Mouse (Mus musculus) right cerebral cortex, postnatal 25 days (tissue): ENCODE data around the gene Irs1.

Experiments
- DNase-seq: peaks from one replicate; pipeline ENCODE4 v3.0.0; 2022

The Irs1 gene

GRCm38 (mm10) chr1:82291151-82291797 lies at the start of gene Irs1:
Gene Irs1 (minus strand): TSS chr1:82291416.
- DNase-seq = peak; percentile 88

GRCm38 (mm10) chr1:82334506-82334905 lies 43.3 kb upstream of the Irs1 start:
- DNase-seq = no peak

- DNase-seq = no peak
Measured at GRCm38 (mm10) chr1:82329954-82330247, 38.7 kb upstream of the Irs1 start.

GRCm38 (mm10) chr1:82329237-82329953 lies 38.2 kb upstream of the Irs1 start:
- DNase-seq = no peak

- no peak for DNase-seq
Measured at GRCm38 (mm10) chr1:82328033-82328775, 37.0 kb upstream of the Irs1 start.

GRCm38 (mm10) chr1:82326120-82326519 lies 34.9 kb upstream of the Irs1 start:
- no peak for DNase-seq

- no peak for DNase-seq
Measured at GRCm38 (mm10) chr1:82324131-82324785, 33.0 kb upstream of the Irs1 start.

- DNase-seq = no peak
Measured at GRCm38 (mm10) chr1:82321441-82321840, 30.2 kb upstream of the Irs1 start.

GRCm38 (mm10) chr1:82320864-82321263 lies 29.6 kb upstream of the Irs1 start:
- DNase-seq = no peak

- peak; percentile 5 for DNase-seq
Measured at GRCm38 (mm10) chr1:82320456-82320855, 29.2 kb upstream of the Irs1 start.

- no peak for DNase-seq
Measured at GRCm38 (mm10) chr1:82316746-82317126, 25.5 kb upstream of the Irs1 start.

- peak; percentile 98 for DNase-seq
Measured at GRCm38 (mm10) chr1:82316111-82316745, 25.0 kb upstream of the Irs1 start, which contains the start of gene Rhbdd1. Gene Rhbdd1 (plus strand): TSS chr1:82316452.

GRCm38 (mm10) chr1:82304483-82304882 lies 13.3 kb upstream of the Irs1 start:
- no peak for DNase-seq

- no peak for DNase-seq
Measured at GRCm38 (mm10) chr1:82298586-82298985, 7.4 kb upstream of the Irs1 start.

- DNase-seq = no peak
Measured at GRCm38 (mm10) chr1:82294102-82294501, 2.9 kb upstream of the Irs1 start.

- peak; percentile 80 for DNase-seq
Measured at GRCm38 (mm10) chr1:82292771-82293170, 1.6 kb upstream of the Irs1 start.

GRCm38 (mm10) chr1:82291930-82292712 lies 905 bp upstream of the Irs1 start:
- no peak for DNase-seq

GRCm38 (mm10) chr1:82290723-82291150 lies 479 bp downstream of the Irs1 start:
- DNase-seq = peak; percentile 87

GRCm38 (mm10) chr1:82289990-82290681 lies 1.1 kb downstream of the Irs1 start:
- peak; percentile 82 for DNase-seq

- DNase-seq = peak; percentile 6
Measured at GRCm38 (mm10) chr1:82289116-82289989, 1.9 kb downstream of the Irs1 start.
